23 mouse cellular contexts compared by ENCODE assay signal in genomic region chr6:58279661-58280060, GRCm38 (mm10). TPM values are rescaled to one million over a fixed set of nuclear protein-coding genes. Genes with fewer than 3 reads are reported as not detected.
DNase-seq lines count a peak whose midpoint lies in the region; TF ChIP-seq lines count a peak whose summit lies in the region.
"Not testable (repeated sequence)": the region's sequence is repeated elsewhere in the genome, so short reads cannot be mapped to it uniquely, and the experiment has no call there.
"Had no signal": no experiment of that assay in that cellular context is flagged by ENCODE, and none has a peak within 500 bp of the region (broad histone marks: within the 10 kb centered on the region; RNA-seq: fewer than 3 reads in every experiment).

No protein-coding gene starts in this region.

- TF ChIP-seq POLR2A in MEL (IDR thresholded peaks at IDR 0.05; ENCODE audit: control insufficient read depth in 1 of 2, insufficient read depth in 1 of 2, low read depth in 1 of 2, low read length in 2 of 2, poor library complexity in 1 of 2) = not testable (repeated sequence)

- not testable (repeated sequence) for H3K79me2 ChIP-seq in MEL (ENCODE audit: control insufficient read depth, insufficient read depth, low read length, poor library complexity)

- not testable (repeated sequence) for H3K4me3 ChIP-seq in MEL (ENCODE audit: control insufficient read depth in 1 of 2, insufficient read depth in 1 of 2, low read depth in 2 of 2, low read length in 2 of 2)

- TF ChIP-seq EP300 in MEL (IDR thresholded peaks at IDR 0.05; ENCODE audit: low read depth in 1 of 2, low read length in 2 of 2) = not testable (repeated sequence)

- H3K9me3 ChIP-seq in MEL (replicated peaks; ENCODE audit: insufficient read depth, low read length) = not testable (repeated sequence)

- DNase-seq in 3T3-L1 (ENCODE audit: low read depth, low spot score) = peak; percentile 64
- peak; percentile 1 for DNase-seq in A20 (ENCODE audit: low read depth, low spot score)
- DNase-seq in MEL (ENCODE audit: low read depth, low spot score) = peak; percentile 51
- peak; percentile 25 for DNase-seq in R1 (ENCODE audit: low read depth, low spot score)
- peak; percentile 0 for DNase-seq in c-Kit-positive CD71-negative TER-119-negative erythroid progenitor cells, embryonic 14.5 days (ENCODE audit: low read depth)

- TF ChIP-seq CTCF in MEL (IDR thresholded peaks at IDR 0.05 in 2 of 3, conservative IDR thresholded peaks at IDR 0.05 in 1 of 3; ENCODE audit: control insufficient read depth in 1 of 3, insufficient read depth in 1 of 3, low read depth in 2 of 3, low read length in 3 of 3, poor library complexity in 1 of 3, severe bottlenecking in 1 of 3) = not testable (repeated sequence)

- not testable (repeated sequence) for H3K36me3 ChIP-seq in MEL (ENCODE audit: control insufficient read depth in 1 of 2, insufficient read depth in 2 of 2, low read length in 2 of 2)

- not testable (repeated sequence) for H3K27ac ChIP-seq in MEL (ENCODE audit: control insufficient read depth, low read depth, low read length)

- not testable (repeated sequence) for H3K4me1 ChIP-seq in MEL (ENCODE audit: control insufficient read depth in 1 of 2, insufficient read depth in 2 of 2, low read length in 2 of 2)

- not testable (repeated sequence) for H3K9ac ChIP-seq in MEL (ENCODE audit: control insufficient read depth, low read depth, low read length, poor library complexity, severe bottlenecking)

- TF ChIP-seq RAD21 in MEL (IDR thresholded peaks at IDR 0.05; ENCODE audit: low read depth, low read length) = not testable (repeated sequence)

- H3K27me3 ChIP-seq in MEL (ENCODE audit: control insufficient read depth in 1 of 2, insufficient read depth in 2 of 2, low read length in 2 of 2) = not testable (repeated sequence)

RNA-seq across cellular contexts. Expression of gene Vmn1r28, which starts 17.8 kb away (rescaled TPM):
- not detected in 2 replicates for total RNA-seq in MEL (2012; rRNA removed)
- not detected for polyA plus RNA-seq in MEL (2012; ENCODE audit: insufficient read depth in 1 of 2, insufficient read length in 2 of 2, low read depth in 1 of 2, low replicate concordance in 2 of 2, missing spikeins in 1 of 2)
- total RNA-seq: adrenal gland, adult 18-20 months; adrenal gland, adult 8-10 months; adrenal gland, postnatal 14 days; adrenal gland, postnatal 36 days; common myeloid progenitor, adult 5-6 weeks had no signal
- polyA plus RNA-seq: activated CD4-positive, CD25-positive, alpha-beta regulatory T cell, adult 4 months; C2C12; embryonic facial prominence, embryonic 11.5 days; embryonic facial prominence, embryonic 13.5 days; embryonic facial prominence, embryonic 15.5 days; erythroblast, embryonic 14.5 days; forebrain, embryonic 10.5 days; forebrain, embryonic 12.5 days; forebrain, embryonic 14.5 days; forebrain, embryonic 16.5 days; frontal cortex, adult 2 months; G1E; Patski had no signal

RNA-seq across cellular contexts. Expression of gene Vmn1r29, which starts 21.7 kb away (rescaled TPM):
- not detected in 2 replicates for total RNA-seq in MEL (2012; rRNA removed)
- polyA plus RNA-seq in MEL (2012; ENCODE audit: insufficient read depth in 1 of 2, insufficient read length in 2 of 2, low read depth in 1 of 2, low replicate concordance in 2 of 2, missing spikeins in 1 of 2) = not detected
- total RNA-seq: adrenal gland, adult 18-20 months; adrenal gland, adult 8-10 months; adrenal gland, postnatal 14 days; adrenal gland, postnatal 36 days; common myeloid progenitor, adult 5-6 weeks had no signal
- polyA plus RNA-seq: activated CD4-positive, CD25-positive, alpha-beta regulatory T cell, adult 4 months; C2C12; embryonic facial prominence, embryonic 11.5 days; embryonic facial prominence, embryonic 13.5 days; embryonic facial prominence, embryonic 15.5 days; erythroblast, embryonic 14.5 days; forebrain, embryonic 10.5 days; forebrain, embryonic 12.5 days; forebrain, embryonic 14.5 days; forebrain, embryonic 16.5 days; frontal cortex, adult 2 months; G1E; Patski had no signal

Comparison
In these comparisons a context has a peak if more than half of its experiments do, and no peak if none do; other contexts are left out.
1. DNase-seq: peak in every context shown above with its lines; median percentile 64 in 3T3-L1; 51 in MEL; 25 in R1; 1 in A20; 0 in c-Kit-positive CD71-negative TER-119-negative erythroid progenitor cells, embryonic 14.5 days.